Mouse (Mus musculus) right cerebral cortex, postnatal 10 days (tissue): Measurements from ENCODE around the gene Dnajb4.

Experiments used
- DNase-seq, 2 experiments: peaks; one replicate each; pipeline ENCODE4 v3.0.0; 2021; ENCODE audit warnings: low spot score in 2 of 2

Dnajb4 gene

GRCm38 (mm10) chr3:152209967-152210634 is at the start of gene Dnajb4, which contains the start of gene Fubp1:
Gene Dnajb4 (minus strand): TSS chr3:152210302.
Gene Fubp1 (plus strand): TSS chr3:152210422.
- peak; percentile 99 to 100 for DNase-seq

GRCm38 (mm10) chr3:152259409-152259808 is 49.3 kb upstream of the Dnajb4 start:
- DNase-seq: peak; percentile 73 to 83

- DNase-seq: no peak
These were observed 47.4 kb upstream of the Dnajb4 start for GRCm38 (mm10) chr3:152257528-152257927.

DNA sequence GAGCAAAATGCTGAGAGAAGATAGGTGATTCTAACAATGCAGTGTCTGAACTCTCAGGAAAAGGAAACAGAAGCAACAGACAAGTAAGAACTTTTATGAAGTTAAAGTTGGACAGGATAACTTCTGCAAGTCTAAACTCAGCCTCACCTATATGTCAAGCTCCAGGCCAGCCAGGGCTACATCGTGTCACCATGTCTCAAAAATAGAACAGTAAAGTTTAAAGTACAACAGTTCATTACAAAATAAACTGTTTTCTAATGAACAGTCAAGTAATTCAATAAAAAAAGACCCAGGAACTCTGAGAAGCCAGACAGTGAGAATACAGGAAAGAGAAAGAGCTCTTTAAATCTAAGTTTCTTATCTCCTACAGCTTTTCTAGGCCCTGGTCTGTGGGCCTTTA is 40.4 kb upstream of the Dnajb4 start:
- no peak for DNase-seq

DNA sequence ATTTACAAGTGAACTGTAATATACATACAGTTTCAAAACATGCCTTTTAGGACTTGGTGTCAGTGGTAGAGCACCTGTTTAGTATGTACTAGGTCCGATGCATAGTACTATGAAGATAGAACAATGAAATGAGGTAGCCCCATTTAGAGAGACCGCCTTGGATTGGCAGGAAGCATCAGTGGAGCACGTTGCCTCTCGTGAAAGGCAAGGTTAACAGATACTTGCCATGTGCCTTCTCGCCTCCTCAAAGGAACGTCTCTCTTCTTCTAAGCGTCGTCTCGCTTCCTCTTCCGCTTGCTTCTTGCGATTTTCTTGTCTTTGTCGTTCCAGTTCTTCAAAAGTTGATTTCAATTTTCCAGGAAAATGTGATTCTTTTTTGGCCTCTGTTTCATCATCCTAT is 37.6 kb upstream of the Dnajb4 start:
- DNase-seq: no peak

DNA sequence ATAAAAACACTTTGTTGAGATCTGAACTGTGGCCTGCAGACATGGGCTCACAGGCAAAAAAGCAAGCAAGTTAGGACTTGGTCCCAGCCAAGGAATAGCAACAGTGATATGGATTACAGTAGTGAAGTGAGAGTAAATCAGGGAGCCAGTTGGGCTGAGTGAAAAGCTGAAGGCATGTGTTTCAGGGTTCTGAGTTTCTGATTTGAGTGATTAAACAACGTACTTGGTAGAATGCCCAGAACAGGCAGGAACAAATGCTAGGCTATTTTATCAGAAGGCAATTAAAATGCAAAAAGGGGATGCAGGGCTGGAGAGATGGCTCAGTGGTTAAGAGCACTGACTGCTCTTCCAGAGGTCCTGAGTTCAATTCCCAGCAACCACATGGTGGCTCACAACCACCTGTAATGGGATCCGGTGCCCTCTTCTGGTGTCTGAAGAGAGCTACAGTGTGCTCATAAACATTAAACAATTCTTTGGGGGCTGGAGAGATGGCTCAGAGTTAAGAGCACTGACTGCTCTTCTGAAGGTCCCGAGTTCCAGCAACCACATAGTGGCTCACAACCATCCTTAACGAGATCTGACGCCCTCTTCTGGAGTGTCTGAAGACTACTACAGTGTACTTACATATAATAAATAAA is 35.3 kb upstream of the Dnajb4 start:
- no peak for DNase-seq

DNA sequence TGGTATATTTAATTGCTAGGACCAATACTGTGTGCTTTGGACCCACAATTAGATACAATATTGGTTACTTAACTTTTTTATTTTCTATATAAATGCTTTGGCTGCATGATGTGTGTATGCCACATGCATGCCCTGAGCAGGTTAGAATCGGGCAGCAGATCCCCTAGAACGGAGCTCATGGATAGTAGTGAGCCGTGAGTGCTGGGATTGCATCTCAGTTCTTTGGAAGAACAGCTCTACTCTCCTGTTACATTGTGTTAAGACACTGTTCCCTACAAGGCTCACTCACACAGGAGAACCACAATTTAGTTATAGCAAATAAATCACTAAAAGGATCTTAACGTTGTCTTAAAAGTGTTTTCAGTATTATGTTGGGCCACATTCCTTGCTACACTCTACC is 33.2 kb upstream of the Dnajb4 start:
- no peak for DNase-seq

DNA sequence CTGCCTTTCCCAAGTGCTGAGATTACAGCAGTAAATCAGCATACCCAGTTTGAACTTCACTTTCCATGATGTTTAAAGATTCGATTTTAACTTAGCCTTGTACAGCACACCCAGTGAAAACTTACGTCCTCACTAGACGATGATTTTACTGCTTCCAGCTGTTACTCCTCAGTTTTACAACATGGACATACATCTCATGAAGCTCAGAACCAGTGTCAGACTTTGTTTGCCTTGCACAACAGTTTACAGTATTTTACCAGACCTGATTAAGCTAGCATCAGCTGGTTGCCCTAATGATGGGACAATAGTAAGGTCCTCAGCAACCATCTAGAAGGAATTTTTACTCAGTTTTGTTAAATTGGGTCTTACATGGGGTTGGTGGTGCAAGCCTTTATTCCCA is 31.0 kb upstream of the Dnajb4 start:
- DNase-seq: no peak

DNA sequence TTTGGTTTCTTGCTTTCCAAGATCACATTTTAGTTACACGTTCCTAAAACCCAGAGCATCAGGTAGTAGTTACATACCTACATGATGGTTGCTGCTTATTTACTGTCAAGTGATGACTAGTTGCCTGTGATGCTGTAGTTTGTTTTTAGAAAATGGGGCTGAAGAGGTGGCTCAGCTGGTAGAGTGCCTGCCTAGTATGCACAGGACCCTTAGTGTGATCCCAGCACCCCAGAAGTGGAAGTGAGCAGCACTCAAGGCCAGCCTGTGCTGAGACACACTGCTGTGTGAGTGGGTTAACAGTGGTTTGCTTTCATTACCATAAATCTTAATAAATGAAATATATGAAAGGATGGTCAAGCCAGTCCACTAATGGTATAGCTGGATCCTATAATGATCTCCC is 29.5 kb upstream of the Dnajb4 start:
- no peak for DNase-seq

GRCm38 (mm10) chr3:152238836-152239235 is 28.7 kb upstream of the Dnajb4 start:
- no peak for DNase-seq

DNA sequence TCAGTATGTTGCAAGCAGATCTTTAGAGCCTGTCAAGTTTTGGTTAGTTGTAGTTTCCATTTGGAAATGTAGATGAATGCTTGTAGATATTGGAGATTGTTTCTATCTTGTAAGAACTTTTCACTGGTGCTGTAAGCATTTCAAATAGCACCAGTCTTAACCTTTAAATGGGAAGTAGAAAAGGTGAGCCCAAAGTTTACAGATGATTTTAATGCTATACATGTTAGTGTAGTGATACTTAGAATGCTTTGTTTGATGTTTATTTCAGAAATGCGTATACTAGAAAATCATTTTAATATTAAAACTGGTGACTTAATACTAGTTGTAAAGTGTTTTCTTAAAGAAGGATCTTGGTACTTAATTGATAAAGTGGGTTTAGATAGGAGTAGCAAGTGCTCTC is 25.7 kb upstream of the Dnajb4 start:
- no peak for DNase-seq

GRCm38 (mm10) chr3:152235238-152235637 is 25.1 kb upstream of the Dnajb4 start:
- no peak for DNase-seq

DNA sequence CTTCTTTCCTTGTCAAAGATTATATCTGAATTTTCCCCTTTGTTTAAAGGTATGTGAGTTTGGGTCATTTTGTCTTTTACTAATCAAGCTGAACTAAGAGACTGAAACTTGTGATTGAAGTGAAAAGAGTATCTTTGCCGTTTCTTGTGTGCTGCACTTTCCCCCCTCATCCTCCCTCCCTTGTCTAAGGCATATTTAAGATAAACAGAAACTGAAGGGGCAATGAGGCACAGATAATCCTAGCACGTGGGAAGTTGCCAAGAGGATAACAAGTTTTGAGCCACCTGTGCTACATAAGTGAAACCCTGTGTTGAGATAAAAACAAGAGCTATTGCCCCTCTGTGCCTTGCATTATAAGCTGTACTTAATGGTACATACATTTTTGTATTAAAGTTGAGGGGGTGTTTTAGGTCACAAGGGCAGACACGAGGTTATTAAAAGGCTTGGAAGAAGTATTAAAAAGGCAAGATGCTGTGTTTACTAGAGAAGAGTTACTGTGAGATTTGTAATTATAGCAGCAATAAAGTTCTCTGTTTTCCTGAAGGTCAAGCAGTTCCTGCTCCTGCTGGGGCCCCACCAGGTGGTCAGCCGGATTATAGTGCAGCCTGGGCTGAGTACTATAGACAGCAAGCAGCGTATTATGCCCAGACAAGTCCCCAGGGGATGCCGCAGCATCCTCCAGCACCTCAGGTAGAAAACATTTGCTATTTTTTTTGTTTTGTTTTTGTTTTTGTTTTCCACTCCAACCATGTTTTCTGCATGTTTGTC is 21.4 kb upstream of the Dnajb4 start:
- no peak for DNase-seq

GRCm38 (mm10) chr3:152229271-152229670 is 19.2 kb upstream of the Dnajb4 start:
- DNase-seq: no peak

DNA sequence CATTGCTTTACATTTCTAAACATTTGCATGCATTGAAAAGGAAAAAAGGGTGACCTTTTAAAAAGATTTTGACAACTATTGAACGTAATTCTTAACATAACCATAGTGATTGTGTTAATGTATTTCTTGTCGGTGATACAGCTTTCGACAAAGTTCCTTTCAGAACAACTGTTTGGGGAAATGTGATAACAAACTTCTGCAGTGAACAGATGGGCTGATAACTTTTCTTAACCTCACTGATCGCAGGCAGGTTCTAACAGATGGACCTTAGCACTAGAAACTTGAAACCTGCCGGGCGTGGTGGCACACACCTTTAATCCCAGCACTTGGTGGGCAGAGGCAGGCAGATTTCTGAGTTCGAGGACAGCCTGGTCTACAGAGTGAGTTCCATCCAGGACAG is 18.7 kb upstream of the Dnajb4 start:
- no peak for DNase-seq

GRCm38 (mm10) chr3:152225906-152226305 is 15.8 kb upstream of the Dnajb4 start:
- no peak for DNase-seq

GRCm38 (mm10) chr3:152224918-152225317 is 14.8 kb upstream of the Dnajb4 start:
- DNase-seq: no peak

DNA sequence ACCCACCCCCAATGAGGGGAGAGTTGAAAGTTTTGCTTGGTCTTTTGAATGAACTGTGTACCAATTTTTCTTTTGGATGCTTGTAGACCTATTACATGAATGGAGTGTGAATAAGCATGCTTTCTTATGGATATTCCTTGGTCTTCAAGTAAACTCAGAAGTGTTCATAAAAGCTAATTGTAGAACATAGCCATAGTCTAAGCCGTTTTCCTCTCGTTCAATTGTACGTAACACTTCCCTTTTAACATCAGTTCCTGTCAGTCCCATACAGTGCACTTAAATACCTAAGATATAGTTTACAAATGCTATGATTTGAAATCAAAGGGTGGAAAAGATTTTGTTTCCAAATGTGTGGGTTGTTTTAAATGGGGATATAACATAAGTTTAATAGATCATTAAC is 3.3 kb upstream of the Dnajb4 start:
- no peak for DNase-seq

GRCm38 (mm10) chr3:152211731-152212279 is 1.7 kb upstream of the Dnajb4 start:
- DNase-seq: no peak

GRCm38 (mm10) chr3:152210728-152211391 is 758 bp upstream of the Dnajb4 start:
- peak; percentile 80 to 82 for DNase-seq

DNA sequence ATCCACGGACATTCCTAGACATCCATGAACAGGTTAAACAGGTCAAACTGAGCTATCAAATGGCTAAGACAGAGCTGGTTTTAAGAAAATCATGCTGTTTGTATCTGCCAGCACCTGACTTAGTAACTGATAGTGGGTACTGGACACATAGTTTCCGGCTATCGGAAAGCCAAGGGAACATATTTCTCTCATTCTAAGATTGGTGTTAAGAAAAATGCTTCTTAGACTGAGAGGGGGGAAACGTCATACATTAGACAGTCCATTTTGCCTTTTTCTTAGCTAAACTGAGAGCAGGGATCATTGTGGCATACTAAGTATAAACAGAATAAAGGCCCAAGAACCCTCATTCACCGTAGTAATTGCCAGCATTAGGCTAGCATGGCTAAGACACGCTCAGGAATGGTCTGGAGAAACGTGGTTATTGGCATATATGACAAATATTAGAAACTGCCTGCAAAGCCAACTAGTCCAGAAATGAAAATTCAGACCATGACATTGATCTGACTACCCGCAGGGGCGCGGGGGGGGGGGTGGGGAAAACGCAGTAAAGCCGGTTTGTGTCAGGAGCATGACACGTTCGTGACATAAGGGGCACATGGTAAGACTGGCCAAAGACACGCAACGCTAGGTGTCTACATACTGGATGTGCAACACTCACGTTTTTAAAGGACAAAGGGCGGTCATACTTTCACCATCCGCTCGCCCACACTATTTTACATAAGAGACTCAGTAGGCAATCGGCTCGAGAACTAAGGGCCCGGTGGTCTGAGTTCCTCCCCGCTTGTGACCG is 730 bp downstream of the Dnajb4 start:
- no peak for DNase-seq
